Mouse (Mus musculus) lung, adult 2 months (tissue): ENCODE data around the gene Gm21915.

Experiments used
- CTCF ChIP-seq: fragments of 200-500 bp; IDR thresholded peaks from 2 replicates; pipeline ENCODE4 v1.5.1; 2011; ENCODE audit warnings: mild to moderate bottlenecking, low read length, control low read depth; ENCODE audit not compliant: insufficient read depth
- POLR2A ChIP-seq: fragments of 200-500 bp; IDR thresholded peaks from 2 replicates; pipeline ENCODE4 v1.6.1; 2011; ENCODE audit warnings: low read depth, mild to moderate bottlenecking, control low read depth, low read length, borderline replicate concordance; ENCODE audit errors: extremely low read depth

- TF ChIP-seq POLR2A (no peak), CTCF (no peak)
Observed at GRCm38 (mm10) chr9:40678653-40679052, 8.2 kb downstream of the Gm21915 start.
